Mouse (Mus musculus) left cerebral cortex, adult 18-20 months (tissue): Measurements from ENCODE around the gene Sema3g. TPM values are rescaled to one million over a fixed set of nuclear protein-coding genes. Genes with fewer than 3 reads are reported as not detected.

Source experiments
- DNase-seq, 2 experiments: peaks; one replicate each; pipeline ENCODE4 v3.0.0; 2021 to 2022; ENCODE audit warnings: low spot score in 2 of 2, mixed read lengths in 1 of 2
- total RNA-seq, 2 experiments: library from RNA; stranded (reverse); gene quantifications; 2 replicates each; pipeline ENCODE4 v1.2.3; 2021

The Sema3g gene
- total RNA-seq, 2 experiments from 2014 or later = 4.7 to 5.3 TPM

- no peak for DNase-seq
Measured at GRCm38 (mm10) chr14:31195521-31195920, 22.1 kb upstream of the Sema3g start.

- no peak for DNase-seq
Measured at GRCm38 (mm10) chr14:31195968-31196367, 21.7 kb upstream of the Sema3g start.

GRCm38 (mm10) chr14:31197547-31198516 lies 19.8 kb upstream of the Sema3g start:
- DNase-seq = peak; percentile 51 to 56

GRCm38 (mm10) chr14:31199599-31199998 lies 18.1 kb upstream of the Sema3g start:
- DNase-seq = no peak

- DNase-seq = no peak
Measured at GRCm38 (mm10) chr14:31200038-31200437, 17.6 kb upstream of the Sema3g start.

- no peak for DNase-seq
Measured at GRCm38 (mm10) chr14:31204844-31205243, 12.8 kb upstream of the Sema3g start.

- DNase-seq = no peak
Measured at GRCm38 (mm10) chr14:31205244-31205561, 12.5 kb upstream of the Sema3g start.

- peak in 1 of 2 experiments; percentile 37 for DNase-seq
Measured at GRCm38 (mm10) chr14:31205562-31206467, 11.8 kb upstream of the Sema3g start.

GRCm38 (mm10) chr14:31206472-31206981 lies 11.1 kb upstream of the Sema3g start:
- peak; percentile 94 to 95 for DNase-seq

- DNase-seq = peak in 1 of 2 experiments; percentile 24
Measured at GRCm38 (mm10) chr14:31207070-31207830, 10.4 kb upstream of the Sema3g start.

GRCm38 (mm10) chr14:31208084-31208483 lies 9.6 kb upstream of the Sema3g start, which contains the start of gene Tnnc1:
TSS of gene Tnnc1 (plus strand) at chr14:31208312.
- DNase-seq = no peak

GRCm38 (mm10) chr14:31209133-31209557 lies 8.5 kb upstream of the Sema3g start:
- no peak for DNase-seq

- DNase-seq = no peak
Measured at GRCm38 (mm10) chr14:31211854-31212253, 5.8 kb upstream of the Sema3g start.

- no peak for DNase-seq
Measured at GRCm38 (mm10) chr14:31212499-31212898, 5.2 kb upstream of the Sema3g start.

- no peak for DNase-seq
Measured at GRCm38 (mm10) chr14:31213868-31214267, 3.8 kb upstream of the Sema3g start.

GRCm38 (mm10) chr14:31214684-31215083 lies 3.0 kb upstream of the Sema3g start:
- no peak for DNase-seq

GRCm38 (mm10) chr14:31215157-31216002 lies 2.3 kb upstream of the Sema3g start:
- DNase-seq = peak; percentile 54 to 69

- DNase-seq = no peak
Measured at GRCm38 (mm10) chr14:31216846-31217245, 814 bp upstream of the Sema3g start, which contains the start of gene Nisch. TSS of gene Nisch (minus strand) at chr14:31216946.

GRCm38 (mm10) chr14:31226978-31227377 lies 9.3 kb downstream of the Sema3g start:
- DNase-seq = peak; percentile 44 to 67

GRCm38 (mm10) chr14:31228234-31228633 lies 10.6 kb downstream of the Sema3g start:
- DNase-seq = no peak
